Mouse (Mus musculus) neural tube, embryonic 15.5 days (tissue): ENCODE measurements around the gene Myh1. TPM values are rescaled to one million over a fixed set of nuclear protein-coding genes. Genes with fewer than 3 reads are reported as not detected.

Source experiments
- ATAC-seq: fragments of 200-750 bp; cut with Nextera tagmentation; 2 replicates; pipeline ENCODE4 v1.8.0; 2017; ENCODE audit warnings: mild to moderate bottlenecking, moderate TSS enrichment, moderate library complexity; ENCODE audit not compliant: low FRiP score
- H3K27ac ChIP-seq: fragments of 300-500 bp; sonication (generic); replicated peaks from 2 replicates; pipeline ENCODE4 v1.5.1; 2015; ENCODE audit warnings: mild to moderate bottlenecking, inconsistent platforms
- H3K27me3 ChIP-seq: fragments of 300-500 bp; sonication (generic); replicated peaks from 2 replicates; pipeline ENCODE4 v1.6.1; 2015; ENCODE audit warnings: inconsistent platforms
- H3K36me3 ChIP-seq: fragments of 300-500 bp; sonication (generic); 2 replicates; pipeline ENCODE4 v1.6.1; 2015; ENCODE audit warnings: inconsistent platforms
- H3K4me1 ChIP-seq: fragments of 300-500 bp; sonication (generic); 2 replicates; pipeline ENCODE4 v1.6.1; 2015; ENCODE audit warnings: inconsistent platforms
- H3K4me2 ChIP-seq: fragments of 300-500 bp; sonication (generic); 2 replicates; pipeline ENCODE4 v1.6.1; 2015; ENCODE audit warnings: inconsistent platforms, mild to moderate bottlenecking, moderate library complexity
- H3K4me3 ChIP-seq: fragments of 300-500 bp; sonication (generic); replicated peaks from 2 replicates; pipeline ENCODE4 v1.5.1; 2015; ENCODE audit warnings: mild to moderate bottlenecking, inconsistent platforms
- H3K9ac ChIP-seq: fragments of 300-500 bp; sonication (generic); replicated peaks from 2 replicates; pipeline ENCODE4 v1.6.1; 2015; ENCODE audit warnings: mild to moderate bottlenecking, inconsistent platforms
- H3K9me3 ChIP-seq: fragments of 300-500 bp; sonication (generic); replicated peaks from 2 replicates; pipeline ENCODE4 v1.6.1; 2016; ENCODE audit warnings: inconsistent platforms
- WGBS: fragments of 180-500 bp; shearing (Covaris S2); methylation state at CpG from one replicate; pipeline ENCODE4 v1.1.7; 2015; ENCODE audit warnings: mixed read lengths; 5-methylcytosine and 5-hydroxymethylcytosine counted together
- polyA plus RNA-seq: library from polyadenylated mRNA; unstranded; fragments of >200 nt; fragmentation: Nextera tagmentation; extraction: Ambion mirVana; gene quantifications from 2 replicates; pipeline ENCODE4 v1.2.1, GENCODE M21; 2015

Myh1 gene
- 0.09 and 0.10 TPM in 2 replicates for polyA plus RNA-seq

GRCm38 (mm10) chr11:67199752-67200151, at the start of gene Myh1:
TSS of gene Myh1 (plus strand) at chr11:67200052.
- no peak for ATAC-seq
- H3K4me3 ChIP-seq: no peak within 1 kb of the TSS
- WGBS: 78% methylated on average over 4 of the region's 4 CpGs

GRCm38 (mm10) chr11:67150237-67150636, 49.6 kb upstream of the Myh1 start:
- H3K4me3 ChIP-seq: no peak overlapping the region
- H3K27ac ChIP-seq: no peak overlapping the region
- no peak overlapping the region for H3K9ac ChIP-seq
- ATAC-seq: no peak
- H3K36me3 ChIP-seq: no peaks in the 10 kb centered on the region
- H3K4me1 ChIP-seq: peaks cover 4% of the 10 kb centered on the region
- no peaks in the 10 kb centered on the region for H3K27me3 ChIP-seq
- H3K9me3 ChIP-seq: no peaks in the 10 kb centered on the region
- WGBS: 88% methylated on average over 2 of the region's 2 CpGs
- H3K4me2 ChIP-seq: no peak overlapping the region

More at GRCm38 (mm10) chr11:67199752-67200151, at the start of gene Myh1:
- no peak within 1 kb of the TSS for H3K4me2 ChIP-seq
- no peak within 1 kb of the TSS for H3K9ac ChIP-seq
- H3K27ac ChIP-seq: no peak within 1 kb of the TSS
- no peaks in the 10 kb centered on the region for H3K4me1 ChIP-seq
- H3K9me3 ChIP-seq: no peaks in the 10 kb centered on the region
- H3K36me3 ChIP-seq: no peaks in the 10 kb centered on the region
- H3K27me3 ChIP-seq: no peaks in the 10 kb centered on the region

- H3K9me3 ChIP-seq: no peaks in the 10 kb centered on the region
- WGBS: 69% methylated on average over 3 of the region's 3 CpGs
- no peak for ATAC-seq
- no peak overlapping the region for H3K27ac ChIP-seq
- no peak overlapping the region for H3K4me2 ChIP-seq
- no peak overlapping the region for H3K4me3 ChIP-seq
- no peak overlapping the region for H3K9ac ChIP-seq
- H3K4me1 ChIP-seq: peaks cover 4% of the 10 kb centered on the region
- H3K27me3 ChIP-seq: no peaks in the 10 kb centered on the region
- H3K36me3 ChIP-seq: no peaks in the 10 kb centered on the region
Measured at GRCm38 (mm10) chr11:67151159-67151558, 48.7 kb upstream of the Myh1 start.

- no peak overlapping the region for H3K4me2 ChIP-seq
Measured at GRCm38 (mm10) chr11:67151651-67152630, 47.9 kb upstream of the Myh1 start.

GRCm38 (mm10) chr11:67153123-67153522, 46.7 kb upstream of the Myh1 start:
- Histone ChIP-seq H3K4me3 (no peak overlapping the region), H3K36me3 (no peaks in the 10 kb centered on the region), H3K4me2 (no peak overlapping the region), H3K27ac (no peak overlapping the region), H3K9me3 (no peaks in the 10 kb centered on the region), H3K4me1 (peaks cover 4% of the 10 kb centered on the region), H3K9ac (no peak overlapping the region), H3K27me3 (no peaks in the 10 kb centered on the region)
- 4% methylated on average over 1 of the region's 1 CpGs for WGBS
- ATAC-seq: no peak

More at GRCm38 (mm10) chr11:67151651-67152630, 47.9 kb upstream of the Myh1 start:
- Histone ChIP-seq H3K27ac (no peak overlapping the region), H3K27me3 (no peaks in the 10 kb centered on the region), H3K9me3 (no peaks in the 10 kb centered on the region), H3K36me3 (no peaks in the 10 kb centered on the region), H3K4me3 (no peak overlapping the region), H3K9ac (no peak overlapping the region), H3K4me1 (peaks cover 4% of the 10 kb centered on the region)
- ATAC-seq: no peak
- WGBS: 90% methylated on average over 16 of the region's 16 CpGs

GRCm38 (mm10) chr11:67153843-67154242, 46.0 kb upstream of the Myh1 start:
- WGBS: 71% methylated on average over 1 of the region's 1 CpGs
- peaks cover 4% of the 10 kb centered on the region for H3K4me1 ChIP-seq
- no peak overlapping the region for H3K9ac ChIP-seq
- ATAC-seq: no peak
- no peak overlapping the region for H3K27ac ChIP-seq
- no peaks in the 10 kb centered on the region for H3K36me3 ChIP-seq
- H3K4me3 ChIP-seq: no peak overlapping the region
- no peaks in the 10 kb centered on the region for H3K27me3 ChIP-seq
- no peak overlapping the region for H3K4me2 ChIP-seq
- no peaks in the 10 kb centered on the region for H3K9me3 ChIP-seq

GRCm38 (mm10) chr11:67155650-67156049, 44.2 kb upstream of the Myh1 start:
- Histone ChIP-seq H3K4me1 (peaks cover 4% of the 10 kb centered on the region), H3K36me3 (no peaks in the 10 kb centered on the region), H3K27ac (no peak overlapping the region), H3K9ac (no peak overlapping the region), H3K4me3 (no peak overlapping the region), H3K9me3 (no peaks in the 10 kb centered on the region), H3K27me3 (no peaks in the 10 kb centered on the region), H3K4me2 (no peak overlapping the region)
- WGBS: 92% methylated on average over 2 of the region's 2 CpGs
- ATAC-seq: no peak

- 93% methylated on average over 3 of the region's 3 CpGs for WGBS
- H3K36me3 ChIP-seq: no peaks in the 10 kb centered on the region
Measured at GRCm38 (mm10) chr11:67160131-67160530, 39.7 kb upstream of the Myh1 start.

GRCm38 (mm10) chr11:67163701-67164100, 36.2 kb upstream of the Myh1 start:
- H3K9me3 ChIP-seq: no peaks in the 10 kb centered on the region
- H3K27ac ChIP-seq: no peak overlapping the region
- WGBS: 86% methylated on average over 4 of the region's 4 CpGs
- H3K4me1 ChIP-seq: no peaks in the 10 kb centered on the region
- ATAC-seq: no peak
- no peak overlapping the region for H3K9ac ChIP-seq
- no peaks in the 10 kb centered on the region for H3K36me3 ChIP-seq
- H3K4me3 ChIP-seq: no peak overlapping the region
- H3K27me3 ChIP-seq: no peaks in the 10 kb centered on the region
- no peak overlapping the region for H3K4me2 ChIP-seq

More at GRCm38 (mm10) chr11:67160131-67160530, 39.7 kb upstream of the Myh1 start:
- Histone ChIP-seq H3K27ac (no peak overlapping the region), H3K9ac (no peak overlapping the region), H3K9me3 (no peaks in the 10 kb centered on the region), H3K27me3 (no peaks in the 10 kb centered on the region), H3K4me1 (no peaks in the 10 kb centered on the region), H3K4me2 (no peak overlapping the region), H3K4me3 (no peak overlapping the region)
- no peak for ATAC-seq

GRCm38 (mm10) chr11:67164851-67165250, 35.0 kb upstream of the Myh1 start:
- Histone ChIP-seq H3K36me3 (no peaks in the 10 kb centered on the region), H3K27me3 (no peaks in the 10 kb centered on the region), H3K9me3 (no peaks in the 10 kb centered on the region), H3K4me3 (no peak overlapping the region), H3K9ac (no peak overlapping the region), H3K4me2 (no peak overlapping the region), H3K27ac (no peak overlapping the region), H3K4me1 (no peaks in the 10 kb centered on the region)
- ATAC-seq: no peak
- WGBS: 62% methylated on average over 5 of the region's 5 CpGs

GRCm38 (mm10) chr11:67169301-67169700, 30.6 kb upstream of the Myh1 start:
- no peak overlapping the region for H3K4me2 ChIP-seq
- no peaks in the 10 kb centered on the region for H3K36me3 ChIP-seq
- no peaks in the 10 kb centered on the region for H3K27me3 ChIP-seq
- WGBS: 61% methylated on average over 5 of the region's 5 CpGs
- ATAC-seq: no peak
- H3K9ac ChIP-seq: no peak overlapping the region
- H3K9me3 ChIP-seq: no peaks in the 10 kb centered on the region
- H3K4me3 ChIP-seq: no peak overlapping the region
- H3K27ac ChIP-seq: no peak overlapping the region
- no peaks in the 10 kb centered on the region for H3K4me1 ChIP-seq

- no peak for ATAC-seq
- Histone ChIP-seq H3K9me3 (no peaks in the 10 kb centered on the region), H3K27ac (no peak within 1 kb of the TSS), H3K27me3 (no peaks in the 10 kb centered on the region), H3K4me1 (no peaks in the 10 kb centered on the region), H3K36me3 (no peaks in the 10 kb centered on the region), H3K9ac (no peak within 1 kb of the TSS), H3K4me2 (no peak within 1 kb of the TSS), H3K4me3 (no peak within 1 kb of the TSS)
- WGBS: 67% methylated on average over 14 of the region's 14 CpGs
Measured at GRCm38 (mm10) chr11:67170727-67171126, 29.1 kb upstream of the Myh1 start, which contains the start of gene Myh2. TSS of gene Myh2 (plus strand) at chr11:67171027.
